Mouse (Mus musculus) forebrain, embryonic 16.5 days (tissue): ENCODE measurements around the gene Clip2. TPM values are rescaled to one million over a fixed set of nuclear protein-coding genes. Genes with fewer than 3 reads are reported as not detected.

Experiments used
- ATAC-seq: fragments of 200-750 bp; cut with Nextera tagmentation; 2 replicates; pipeline ENCODE4 v1.8.0; 2017; ENCODE audit warnings: mild to moderate bottlenecking, moderate library complexity
- H3K27ac ChIP-seq: fragments of 300-500 bp; sonication (generic); 2 replicates; pipeline ENCODE4 v1.5.1; 2014; ENCODE audit warnings: low read length, control low read depth
- H3K27me3 ChIP-seq: fragments of 300-500 bp; sonication (generic); replicated peaks from 2 replicates; pipeline ENCODE4 v1.6.1; 2014; ENCODE audit warnings: low read length; ENCODE audit not compliant: control insufficient read depth, insufficient read depth
- H3K36me3 ChIP-seq: fragments of 300-500 bp; sonication (generic); 2 replicates; pipeline ENCODE4 v1.6.1; 2014; ENCODE audit not compliant: control insufficient read depth, insufficient read depth
- H3K4me1 ChIP-seq: fragments of 300-500 bp; sonication (generic); replicated peaks from 2 replicates; pipeline ENCODE4 v1.6.1; 2014; ENCODE audit warnings: low read length; ENCODE audit not compliant: control insufficient read depth, insufficient read depth
- H3K4me2 ChIP-seq: fragments of 300-500 bp; sonication (generic); 2 replicates; pipeline ENCODE4 v1.6.1; 2014; ENCODE audit warnings: mild to moderate bottlenecking, low read length, control low read depth
- H3K4me3 ChIP-seq: fragments of 300-500 bp; sonication (generic); replicated peaks from 2 replicates; pipeline ENCODE4 v1.5.1; 2014; ENCODE audit warnings: mild to moderate bottlenecking, low read length, control low read depth
- H3K9ac ChIP-seq: fragments of 300-500 bp; sonication (generic); replicated peaks from 2 replicates; pipeline ENCODE4 v1.6.1; 2014; ENCODE audit warnings: low read depth, low read length, control low read depth
- H3K9me3 ChIP-seq: fragments of 300-500 bp; sonication (generic); 2 replicates; pipeline ENCODE4 v1.6.1; 2016; ENCODE audit warnings: low read length; ENCODE audit not compliant: control insufficient read depth
- WGBS: fragments of 180-500 bp; shearing (Covaris S2); extraction: QIAGEN DNeasy Blood & Tissue Kit; methylation state at CpG from one replicate; pipeline ENCODE4 v1.1.7; 2014; 5-methylcytosine and 5-hydroxymethylcytosine counted together
- polyA plus RNA-seq: library from polyadenylated mRNA; unstranded; fragments of >200 nt; fragmentation: Nextera tagmentation; extraction: Ambion mirVana; gene quantifications from 2 replicates; pipeline ENCODE4 v1.2.1, GENCODE M21; 2015

The Clip2 gene
- polyA plus RNA-seq, 1 experiment from 2014 or later, result 16.6 TPM

GRCm38 (mm10) chr5:134551233-134552109 is 763 bp downstream of the Clip2 start:
- Histone ChIP-seq H3K9ac (peak overlapping the region; percentile 97), H3K4me1 (peaks cover 61% of the 10 kb centered on the region), H3K4me3 (peak overlapping the region; percentile 86), H3K9me3 (no peaks in the 10 kb centered on the region), H3K27me3 (no peaks in the 10 kb centered on the region), H3K36me3 (no peaks in the 10 kb centered on the region), H3K27ac (peak overlapping the region; percentile 99), H3K4me2 (peak overlapping the region; percentile 89)
- 1% methylated on average over 52 of the region's 52 CpGs for WGBS
- peak; percentile 27 for ATAC-seq

- H3K9me3 ChIP-seq, result no peaks in the 10 kb centered on the region
- 4% methylated on average over 6 of the region's 6 CpGs for WGBS
- H3K36me3 ChIP-seq, result no peaks in the 10 kb centered on the region
- H3K4me1 ChIP-seq, result peaks cover 61% of the 10 kb centered on the region
- H3K4me3 ChIP-seq, result peak overlapping the region; percentile 86
- H3K9ac ChIP-seq, result peak overlapping the region; percentile 97
- ATAC-seq, result no peak
- peak overlapping the region; percentile 89 for H3K4me2 ChIP-seq
- peak overlapping the region; percentile 99 for H3K27ac ChIP-seq
- H3K27me3 ChIP-seq, result no peaks in the 10 kb centered on the region
Observed at GRCm38 (mm10) chr5:134550836-134551232, 1.4 kb downstream of the Clip2 start.

- no peak for ATAC-seq
- Histone ChIP-seq H3K27me3 (no peaks in the 10 kb centered on the region), H3K9me3 (no peaks in the 10 kb centered on the region), H3K4me2 (peak overlapping the region; percentile 18), H3K4me3 (no peak overlapping the region), H3K9ac (no peak overlapping the region), H3K27ac (no peak overlapping the region), H3K4me1 (peaks cover 54% of the 10 kb centered on the region), H3K36me3 (no peaks in the 10 kb centered on the region)
- 81% methylated on average over 3 of the region's 3 CpGs for WGBS
Observed at GRCm38 (mm10) chr5:134549640-134550168, 2.5 kb downstream of the Clip2 start.

- H3K4me2 ChIP-seq, result no peak overlapping the region
- no peak for ATAC-seq
Observed at GRCm38 (mm10) chr5:134548306-134548705, 3.9 kb downstream of the Clip2 start.

GRCm38 (mm10) chr5:134546790-134547189 is 5.4 kb downstream of the Clip2 start:
- Histone ChIP-seq H3K4me3 (no peak overlapping the region), H3K4me1 (peaks cover 55% of the 10 kb centered on the region), H3K4me2 (no peak overlapping the region), H3K27me3 (no peaks in the 10 kb centered on the region), H3K27ac (no peak overlapping the region), H3K36me3 (no peaks in the 10 kb centered on the region), H3K9me3 (no peaks in the 10 kb centered on the region), H3K9ac (no peak overlapping the region)
- 90% methylated on average over 7 of the region's 7 CpGs for WGBS
- no peak for ATAC-seq

More at GRCm38 (mm10) chr5:134548306-134548705, 3.9 kb downstream of the Clip2 start:
- WGBS, result 50% methylated on average over 5 of the region's 5 CpGs
- Histone ChIP-seq H3K4me1 (peaks cover 58% of the 10 kb centered on the region), H3K36me3 (no peaks in the 10 kb centered on the region), H3K27ac (no peak overlapping the region), H3K9ac (no peak overlapping the region), H3K27me3 (no peaks in the 10 kb centered on the region), H3K9me3 (no peaks in the 10 kb centered on the region), H3K4me3 (no peak overlapping the region)

- no peak overlapping the region for H3K4me3 ChIP-seq
- WGBS, result 61% methylated on average over 3 of the region's 3 CpGs
- H3K27ac ChIP-seq, result no peak overlapping the region
- no peak overlapping the region for H3K9ac ChIP-seq
- no peaks in the 10 kb centered on the region for H3K36me3 ChIP-seq
- H3K9me3 ChIP-seq, result no peaks in the 10 kb centered on the region
- H3K4me1 ChIP-seq, result peaks cover 55% of the 10 kb centered on the region
- H3K4me2 ChIP-seq, result no peak overlapping the region
- ATAC-seq, result no peak
- H3K27me3 ChIP-seq, result no peaks in the 10 kb centered on the region
Observed at GRCm38 (mm10) chr5:134545242-134545629, 7.0 kb downstream of the Clip2 start.

- Histone ChIP-seq H3K4me3 (no peak overlapping the region), H3K9me3 (no peaks in the 10 kb centered on the region), H3K27ac (no peak overlapping the region), H3K4me2 (no peak overlapping the region), H3K9ac (no peak overlapping the region), H3K27me3 (no peaks in the 10 kb centered on the region), H3K4me1 (peaks cover 55% of the 10 kb centered on the region), H3K36me3 (no peaks in the 10 kb centered on the region)
- WGBS, result 64% methylated on average over 19 of the region's 19 CpGs
- no peak for ATAC-seq
Observed at GRCm38 (mm10) chr5:134544516-134545241, 7.6 kb downstream of the Clip2 start.

GRCm38 (mm10) chr5:134541640-134542039 is 10.6 kb downstream of the Clip2 start:
- Histone ChIP-seq H3K27me3 (no peaks in the 10 kb centered on the region), H3K4me3 (no peak overlapping the region), H3K4me2 (no peak overlapping the region), H3K36me3 (peaks cover 4% of the 10 kb centered on the region; the same call in 1 of the 2 replicates), H3K9ac (no peak overlapping the region), H3K27ac (no peak overlapping the region), H3K9me3 (no peaks in the 10 kb centered on the region), H3K4me1 (peaks cover 31% of the 10 kb centered on the region)
- 48% methylated on average over 7 of the region's 7 CpGs for WGBS
- ATAC-seq, result no peak

- Histone ChIP-seq H3K36me3 (peaks cover 4% of the 10 kb centered on the region; the same call in 1 of the 2 replicates), H3K27me3 (no peaks in the 10 kb centered on the region), H3K4me1 (peaks cover 27% of the 10 kb centered on the region), H3K9ac (no peak overlapping the region), H3K4me3 (no peak overlapping the region), H3K9me3 (no peaks in the 10 kb centered on the region), H3K4me2 (no peak overlapping the region), H3K27ac (no peak overlapping the region)
- 0 out of 2 replicates have a peak, but pooled peaks have one; percentile 18 for ATAC-seq
- WGBS, result 76% methylated on average over 6 of the region's 6 CpGs
Observed at GRCm38 (mm10) chr5:134540881-134541280, 11.4 kb downstream of the Clip2 start.
